Mouse (Mus musculus): ENCODE measurements around the gene Phf13.

Gene Phf13

GRCm38 (mm10) chr4:151948497-151949471, 47.3 kb downstream of the Phf13 start:
- DNase-seq (ENCODE audit: low read depth, low spot score), result no peak

- DNase-seq (ENCODE audit: low read depth, low spot score), result no peak
These were observed 49.8 kb downstream of the Phf13 start for GRCm38 (mm10) chr4:151946211-151946610.
